Mouse (Mus musculus) left cerebral cortex, adult 18-20 months (tissue): ENCODE data around the gene Skint3. TPM values are rescaled to one million over a fixed set of nuclear protein-coding genes. Genes with fewer than 3 reads are reported as not detected.
"Not testable (repeated sequence)": the region's sequence is repeated elsewhere in the genome, so short reads cannot be mapped to it uniquely, and the experiment has no call there.

Experiments
- DNase-seq, 2 experiments: peaks; one replicate each; pipeline ENCODE4 v3.0.0; 2021 to 2022; ENCODE audit warnings: low spot score in 2 of 2, mixed read lengths in 1 of 2
- long read RNA-seq, 2 experiments: library from polyadenylated mRNA; stranded (forward); transcript quantifications; one replicate each; pipeline ENCODE4 v2.0.0; 2021
- total RNA-seq, 2 experiments: library from RNA; stranded (reverse); gene quantifications; 2 replicates each; pipeline ENCODE4 v1.2.3; 2021

Skint3 gene
- total RNA-seq = not detected
- long read RNA-seq, experiment 1 = 0 reads
- long read RNA-seq, experiment 2 = 0 reads

GRCm38 (mm10) chr4:112231945-112232344, at the start of gene Skint3:
Gene Skint3 (plus strand): TSS chr4:112232245.
- DNase-seq = no peak

DNA sequence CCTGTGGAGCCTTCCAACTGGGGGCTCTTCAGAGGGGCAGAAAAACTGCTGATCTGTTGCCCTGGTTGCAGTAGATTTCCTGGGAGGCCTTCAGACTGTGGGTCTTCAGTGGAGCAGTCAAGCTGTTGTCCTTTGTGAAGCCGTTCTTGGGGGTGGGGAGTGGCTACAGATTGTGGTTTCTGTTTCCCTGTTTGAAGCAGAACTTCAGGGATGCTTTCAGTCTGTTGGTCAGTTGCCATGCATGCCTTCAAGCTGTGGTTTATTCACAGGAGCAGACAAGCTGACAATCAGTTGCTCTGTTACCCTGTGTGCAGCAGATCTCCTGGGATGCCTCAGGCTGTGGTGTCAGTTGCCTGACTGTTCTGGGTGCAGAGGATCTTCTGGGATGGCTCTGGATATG, 11.4 kb downstream of the Skint3 start:
- no peak for DNase-seq

DNA sequence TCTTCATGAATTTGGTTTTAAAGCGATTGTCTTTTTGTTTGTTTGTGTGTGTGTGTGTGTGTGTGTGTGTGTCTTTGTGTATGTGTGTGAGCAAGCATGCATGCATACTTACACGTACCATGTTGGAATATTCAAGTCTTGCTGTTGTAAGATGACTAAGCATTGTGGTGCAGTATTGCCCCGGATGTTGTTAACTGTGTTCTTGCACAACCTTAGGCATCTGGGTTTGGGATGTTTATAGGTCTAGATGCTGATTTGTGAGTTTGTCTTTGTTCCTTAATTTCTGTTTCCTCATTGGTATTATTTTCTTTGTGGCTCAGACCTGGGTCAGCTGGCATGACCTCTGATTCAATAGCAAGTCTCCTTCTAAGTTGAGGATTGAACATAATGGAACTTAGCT, 11.9 kb downstream of the Skint3 start:
- no peak for DNase-seq

DNA sequence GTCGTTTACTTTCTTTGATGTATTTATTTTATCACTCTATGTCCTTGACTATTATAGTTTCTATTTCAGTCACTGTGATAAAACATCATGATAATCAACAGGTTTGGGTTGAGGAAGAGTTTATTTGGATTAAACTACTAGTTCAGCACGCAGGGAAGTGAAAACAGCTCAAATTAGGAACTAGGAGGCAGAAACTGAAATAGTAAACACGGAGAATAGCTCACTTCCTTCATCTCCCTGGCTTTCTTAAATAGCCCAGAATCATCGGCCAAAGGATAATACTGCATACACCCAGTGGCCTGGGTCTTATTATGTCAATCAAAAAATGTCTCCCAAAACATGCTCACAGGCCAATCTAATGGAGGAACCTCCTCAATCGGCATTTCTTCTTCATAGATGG, 24.0 kb downstream of the Skint3 start:
- no peak for DNase-seq

DNA sequence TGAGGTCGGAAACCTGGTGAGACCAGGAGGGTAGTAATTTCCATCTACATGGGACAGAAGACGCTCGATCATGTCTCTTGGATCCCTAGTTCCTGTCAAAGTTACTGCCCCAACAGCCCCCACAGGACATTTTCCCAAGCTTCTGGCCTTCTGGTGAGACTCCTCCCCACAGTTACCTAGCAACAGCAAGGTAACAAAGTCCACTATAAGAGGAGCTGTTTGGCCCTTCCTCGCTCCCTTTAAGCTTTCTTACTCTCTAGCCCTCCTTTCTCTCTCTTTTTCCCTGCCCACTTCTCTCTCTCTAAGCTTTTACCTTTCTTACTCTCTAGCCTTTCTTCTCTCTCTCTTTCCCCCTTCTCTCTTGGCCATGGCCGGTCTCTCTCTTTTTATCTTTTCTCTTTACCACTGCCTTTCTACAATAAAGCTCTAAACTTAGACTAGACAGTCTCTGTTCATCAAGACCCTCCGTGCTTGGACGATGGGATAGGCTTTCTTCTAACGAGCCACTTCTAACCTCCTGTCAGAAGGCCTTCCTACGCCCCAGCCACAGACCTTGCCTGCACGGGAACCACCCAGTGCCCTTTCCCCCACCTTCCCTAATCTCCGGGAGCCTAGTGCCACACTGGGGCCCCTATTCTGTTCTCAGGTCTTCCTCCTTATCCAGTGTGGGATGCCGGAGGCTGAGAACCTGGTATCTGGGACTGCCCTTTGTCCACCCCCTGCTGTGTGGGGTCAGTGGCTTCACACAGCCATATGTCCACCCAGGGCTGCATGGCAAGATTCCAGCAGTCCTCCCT, 55.3 kb downstream of the Skint3 start:
- no peak for DNase-seq

GRCm38 (mm10) chr4:112288396-112288795, 56.4 kb downstream of the Skint3 start:
- no peak for DNase-seq

- no peak for DNase-seq
Measured at GRCm38 (mm10) chr4:112302305-112302704, 70.3 kb downstream of the Skint3 start.

GRCm38 (mm10) chr4:112302855-112303509, 70.9 kb downstream of the Skint3 start:
- no peak for DNase-seq

GRCm38 (mm10) chr4:112349111-112349510, 117.1 kb downstream of the Skint3 start:
- not testable (repeated sequence) for DNase-seq

Other genes with a start within 250 kb of the Skint3 start
- gene Skint1, start 226.0 kb upstream of the Skint3 start, total RNA-seq = not detected
- not detected for gene Skint4, start 160.2 kb upstream of the Skint3 start, total RNA-seq
- not detected for gene Skint9, start 201.7 kb downstream of the Skint3 start, total RNA-seq